Mouse (Mus musculus) CH12.LX (cell line): ENCODE measurements around the gene Ccdc24. TPM values are rescaled to one million over a fixed set of nuclear protein-coding genes. Genes with fewer than 3 reads are reported as not detected.

ENCODE experiments used
- DNase-seq: peaks from one replicate; pipeline ENCODE4 v3.0.0-alpha.2; 2013; ENCODE audit errors: extremely low read depth
- H3K27ac ChIP-seq: 2 replicates; pipeline ENCODE4 v1.5.1; 2012; ENCODE audit warnings: low read depth, mild to moderate bottlenecking, control low read depth, moderate library complexity; ENCODE audit not compliant: insufficient read depth
- H3K27me3 ChIP-seq: replicated peaks from 2 replicates; pipeline ENCODE3; 2012; ENCODE audit warnings: inconsistent platforms
- H3K36me3 ChIP-seq, 2 experiments: replicated peaks in 1 of 2; 2 replicates each; pipeline versions ENCODE3 to v1.6.1; 2012; ENCODE audit warnings: inconsistent platforms in 1 of 2, low read length in 1 of 2, mild to moderate bottlenecking in 1 of 2, mixed read lengths in 1 of 2, moderate library complexity in 1 of 2; ENCODE audit not compliant: control insufficient read depth in 1 of 2, insufficient read depth in 1 of 2
- H3K4me1 ChIP-seq, 2 experiments: 2 replicates each; pipeline ENCODE4 v1.6.1; 2012; ENCODE audit warnings: inconsistent platforms in 1 of 2, moderate library complexity in 1 of 2; ENCODE audit not compliant: insufficient read depth in 2 of 2, control insufficient read depth in 1 of 2
- H3K4me2 ChIP-seq: 2 replicates; pipeline ENCODE4 v1.6.1; 2012; ENCODE audit warnings: low read depth, mild to moderate bottlenecking, control low read depth; ENCODE audit not compliant: poor library complexity, insufficient read depth, severe bottlenecking
- H3K4me3 ChIP-seq, 3 experiments: fragments of 150-350 bp in 1 of 3; sonication (generic) in 1 of 3; replicated peaks in 1 of 3; 2 replicates each; pipeline versions ENCODE3 to v1.5.1; 2011 to 2012; ENCODE audit warnings: low read depth in 2 of 3, low read length in 2 of 3, mild to moderate bottlenecking in 2 of 3, moderate library complexity in 2 of 3, control low read depth in 1 of 3, improper control_type of control experiment in 1 of 3, inconsistent platforms in 1 of 3, mixed read lengths in 1 of 3; ENCODE audit not compliant: poor library complexity in 1 of 3
- H3K79me2 ChIP-seq: replicated peaks from 2 replicates; pipeline ENCODE4 v1.6.1; 2012; ENCODE audit warnings: mild to moderate bottlenecking, moderate library complexity; ENCODE audit not compliant: control insufficient read depth, poor library complexity, insufficient read depth, severe bottlenecking; ENCODE audit errors: extremely low read depth
- H3K9ac ChIP-seq: 2 replicates; pipeline ENCODE4 v1.6.1; 2012; ENCODE audit warnings: low read depth, mild to moderate bottlenecking, control low read depth, moderate library complexity; ENCODE audit not compliant: insufficient read depth
- H3K9me3 ChIP-seq: replicated peaks from 2 replicates; pipeline ENCODE3; 2012; ENCODE audit warnings: low read length, inconsistent platforms, mixed read lengths
- BHLHE40 ChIP-seq: IDR thresholded peaks from 2 replicates; pipeline ENCODE4 v1.6.1; 2011; ENCODE audit warnings: mild to moderate bottlenecking, low read depth, low read length, improper control_type of control experiment
- CHD1 ChIP-seq: IDR thresholded peaks from 2 replicates; pipeline ENCODE4 v1.6.1; 2012; ENCODE audit warnings: low read depth, low read length, improper control_type of control experiment, inconsistent platforms
- CHD2 ChIP-seq: IDR thresholded peaks from 2 replicates; pipeline ENCODE4 v1.6.1; 2011; ENCODE audit warnings: low read length, improper control_type of control experiment
- E2F4 ChIP-seq: IDR thresholded peaks from 2 replicates; pipeline ENCODE4 v1.6.1; 2011; ENCODE audit warnings: low read depth, low read length, improper control_type of control experiment; ENCODE audit not compliant: insufficient replicate concordance
- ELF1 ChIP-seq: IDR thresholded peaks from 2 replicates; pipeline ENCODE4 v1.6.1; 2014; ENCODE audit warnings: low read depth, mild to moderate bottlenecking, inconsistent platforms, low read length, improper control_type of control experiment
- GABPA ChIP-seq: IDR thresholded peaks from 2 replicates; pipeline ENCODE4 v1.6.1; 2012; ENCODE audit warnings: low read depth, low read length, improper control_type of control experiment, inconsistent platforms; ENCODE audit not compliant: insufficient replicate concordance
- IRF4 ChIP-seq: IDR thresholded peaks from 2 replicates; pipeline ENCODE4 v1.6.1; 2014; ENCODE audit warnings: low read depth, mild to moderate bottlenecking, inconsistent platforms, low read length, improper control_type of control experiment
- JUN ChIP-seq: IDR thresholded peaks from 2 replicates; pipeline ENCODE4 v1.6.1; 2011; ENCODE audit warnings: low read depth, mild to moderate bottlenecking, low read length, improper control_type of control experiment, moderate library complexity; ENCODE audit not compliant: insufficient read depth
- MAFK ChIP-seq: IDR thresholded peaks from 2 replicates; pipeline ENCODE4 v1.6.1; 2011; ENCODE audit warnings: low read length, improper control_type of control experiment; ENCODE audit not compliant: insufficient replicate concordance
- POLR2A ChIP-seq: IDR thresholded peaks from 2 replicates; pipeline ENCODE4 v1.6.1; 2011; ENCODE audit warnings: low read depth, mild to moderate bottlenecking, improper control_type of control experiment, low read length
- POLR2AphosphoS2 ChIP-seq: IDR thresholded peaks from 2 replicates; pipeline ENCODE4 v1.6.1; 2011; ENCODE audit warnings: low read depth, low read length, improper control_type of control experiment
- RCOR1 ChIP-seq: conservative IDR thresholded peaks from 2 replicates; pipeline ENCODE4 v1.6.1; 2012; ENCODE audit warnings: low read depth, mild to moderate bottlenecking, inconsistent platforms, low read length, improper control_type of control experiment
- TBP ChIP-seq: conservative IDR thresholded peaks from 2 replicates; pipeline ENCODE4 v1.6.1; 2011; ENCODE audit warnings: low read depth, low read length, improper control_type of control experiment
- UBTF ChIP-seq: IDR thresholded peaks from 2 replicates; pipeline ENCODE4 v1.6.1; 2012; ENCODE audit warnings: low read depth, mild to moderate bottlenecking, inconsistent platforms, low read length, improper control_type of control experiment, moderate library complexity
- USF2 ChIP-seq: conservative IDR thresholded peaks from 2 replicates; pipeline ENCODE4 v1.6.1; 2011; ENCODE audit warnings: low read depth, low read length, improper control_type of control experiment
- ZC3H11A ChIP-seq: IDR thresholded peaks from 2 replicates; pipeline ENCODE4 v1.6.1; 2012; ENCODE audit warnings: low read depth, mild to moderate bottlenecking, inconsistent platforms, low read length, improper control_type of control experiment
- ZMIZ1 ChIP-seq: IDR thresholded peaks from 2 replicates; pipeline ENCODE4 v1.6.1; 2012; ENCODE audit warnings: low read depth, mild to moderate bottlenecking, inconsistent platforms, low read length, improper control_type of control experiment
- dilution Hi-C: fragments of 300-500 bp; cut with MboI; formaldehyde crosslinking; loops from 2 replicates; pipeline ENCODE4 v1.14.3; 2020; ENCODE audit warnings: low sequenced_read_pairs; ENCODE audit not compliant: extremely low pct_unique_long_range_greater_than_20kb, extremely low pct_ligation_motif_present
- in situ Hi-C: fragments of 300-500 bp; cut with MboI; formaldehyde crosslinking; loops from 3 replicates; pipeline ENCODE4 v1.14.3; 2019; ENCODE audit warnings: low sequenced_read_pairs, low pct_ligation_motif_present, low pct_unique_long_range_greater_than_20kb, mixed read lengths
- polyA plus RNA-seq: library from polyadenylated mRNA; unstranded; fragments of >175 nt; gene quantifications from 2 replicates; pipeline ENCODE4 v1.2.1, GENCODE M21; 2012; ENCODE audit warnings: low read depth; ENCODE audit not compliant: insufficient read length
- total RNA-seq, 2 experiments: library from RNA; depleted of rRNA; stranded (reverse); fragments of 300-350 nt in 1 of 2; fragments of >200 nt in 1 of 2; gene quantifications; 2 replicates each; pipeline ENCODE4 v1.2.3; 2012 to 2014

Gene Ccdc24
- total and polyA plus RNA-seq, 3 experiments: 0.81 to 0.93 TPM; not detected in 1

- Histone ChIP-seq H3K79me2 (peaks cover 21% of the 10 kb centered on the region), H3K27ac (no peak overlapping the region), H3K9me3 (no peaks in the 10 kb centered on the region), H3K4me1 (peaks cover 8 to 34% of the 10 kb centered on the region in 2 experiments), H3K36me3 (peaks cover 31 to 60% of the 10 kb centered on the region in 2 experiments), H3K9ac (no peak overlapping the region)
- dilution Hi-C loops: no loop called here
- DNase-seq: no peak
- TF ChIP-seq TBP (no peak), ZC3H11A (no peak), POLR2A (no peak), JUN (no peak), UBTF (no peak), BHLHE40 (no peak), POLR2AphosphoS2 (no peak), CHD2 (no peak), GABPA (no peak), IRF4 (no peak), E2F4 (no peak), ZMIZ1 (no peak), ELF1 (no peak), RCOR1 (no peak), USF2 (no peak), MAFK (no peak)
- TF ChIP-seq, all 38 proteins: peak for 0
- H3K4me3 ChIP-seq: no peak overlapping the region
- H3K27me3 ChIP-seq: no peaks in the 10 kb centered on the region
- no peak overlapping the region for H3K4me2 ChIP-seq
- in situ Hi-C loops: no loop called here
Measured at GRCm38 (mm10) chr4:117890031-117890430, 17.7 kb upstream of the Ccdc24 start.

- H3K9me3 ChIP-seq: no peaks in the 10 kb centered on the region
Measured at GRCm38 (mm10) chr4:117889471-117889870, 17.1 kb upstream of the Ccdc24 start.

More at GRCm38 (mm10) chr4:117889471-117889870, 17.1 kb upstream of the Ccdc24 start:
- TF ChIP-seq CHD1: no peak
- in situ Hi-C loops: no loop called here
- H3K9ac ChIP-seq: no peak overlapping the region
- peaks cover 21% of the 10 kb centered on the region for H3K79me2 ChIP-seq
- DNase-seq: no peak
- no peak overlapping the region for H3K27ac ChIP-seq
- dilution Hi-C loops: no loop called here
- no peaks in the 10 kb centered on the region for H3K27me3 ChIP-seq
- peaks cover 34 to 60% of the 10 kb centered on the region in 2 experiments for H3K36me3 ChIP-seq
- H3K4me3 ChIP-seq: no peak overlapping the region
- H3K4me2 ChIP-seq: no peak overlapping the region
- H3K4me1 ChIP-seq: peaks cover 8 to 34% of the 10 kb centered on the region in 2 experiments
